Mouse (Mus musculus): ENCODE results near the gene Zfp874a.
"Not testable (repeated sequence)": the region's sequence is repeated elsewhere in the genome, so short reads cannot be mapped to it uniquely, and the experiment has no call there.

The Zfp874a gene

GRCm38 (mm10) chr13:67451172-67452020, at the start of gene Zfp874a:
Gene Zfp874a, minus strand, starts transcription at chr13:67451624.
- peak; percentile 85 for DNase-seq (ENCODE audit: low spot score)

- no peak for DNase-seq (ENCODE audit: low spot score)
Measured at GRCm38 (mm10) chr13:67500908-67501307, 49.5 kb upstream of the Zfp874a start.

- DNase-seq (ENCODE audit: low spot score): peak; percentile 75
Measured at GRCm38 (mm10) chr13:67500084-67500719, 48.8 kb upstream of the Zfp874a start, which contains the start of gene Zfp58. Gene Zfp58, minus strand, starts transcription at chr13:67500555.

GRCm38 (mm10) chr13:67495631-67496030, 44.2 kb upstream of the Zfp874a start:
- no peak for DNase-seq (ENCODE audit: low spot score)

- DNase-seq (ENCODE audit: low spot score): no peak
Measured at GRCm38 (mm10) chr13:67484424-67484811, 33.0 kb upstream of the Zfp874a start.

GRCm38 (mm10) chr13:67483625-67484423, 32.4 kb upstream of the Zfp874a start, which contains the start of gene Zfp874b:
Gene Zfp874b, minus strand, starts transcription at chr13:67484258.
- peak; percentile 83 for DNase-seq (ENCODE audit: low spot score)

- no peak for DNase-seq (ENCODE audit: low spot score)
Measured at GRCm38 (mm10) chr13:67481528-67481927, 30.1 kb upstream of the Zfp874a start.

GRCm38 (mm10) chr13:67469274-67469673, 17.9 kb upstream of the Zfp874a start:
- DNase-seq (ENCODE audit: low spot score): no peak

GRCm38 (mm10) chr13:67463506-67464185, 12.2 kb upstream of the Zfp874a start:
- not testable (repeated sequence) for DNase-seq (ENCODE audit: low spot score)

- no peak for DNase-seq (ENCODE audit: low spot score)
Measured at GRCm38 (mm10) chr13:67452021-67452309, 541 bp upstream of the Zfp874a start.

- not testable (repeated sequence) for DNase-seq (ENCODE audit: low spot score)
Measured at GRCm38 (mm10) chr13:67437095-67437494, 14.3 kb downstream of the Zfp874a start.

- no peak for DNase-seq (ENCODE audit: low spot score)
Measured at GRCm38 (mm10) chr13:67428116-67428515, 23.3 kb downstream of the Zfp874a start.

- not testable (repeated sequence) for DNase-seq (ENCODE audit: low spot score)
Measured at GRCm38 (mm10) chr13:67425699-67426098, 25.7 kb downstream of the Zfp874a start.

GRCm38 (mm10) chr13:67422532-67422931, 28.9 kb downstream of the Zfp874a start:
- DNase-seq (ENCODE audit: low spot score): not testable (repeated sequence)

GRCm38 (mm10) chr13:67421207-67421857, 30.1 kb downstream of the Zfp874a start, which contains the start of gene Zfp459:
Gene Zfp459, minus strand, starts transcription at chr13:67421418.
- peak; percentile 55 for DNase-seq (ENCODE audit: low spot score)

- no peak for DNase-seq (ENCODE audit: low spot score)
Measured at GRCm38 (mm10) chr13:67420558-67421206, 30.7 kb downstream of the Zfp874a start.

- DNase-seq (ENCODE audit: low spot score): no peak
Measured at GRCm38 (mm10) chr13:67416811-67417210, 34.6 kb downstream of the Zfp874a start.

- DNase-seq (ENCODE audit: low spot score): no peak
Measured at GRCm38 (mm10) chr13:67415759-67416158, 35.7 kb downstream of the Zfp874a start.

- DNase-seq (ENCODE audit: low spot score): not testable (repeated sequence)
Measured at GRCm38 (mm10) chr13:67413634-67414033, 37.8 kb downstream of the Zfp874a start.

GRCm38 (mm10) chr13:67399183-67399903, 52.1 kb downstream of the Zfp874a start, which contains the start of gene Zfp429:
Gene Zfp429, minus strand, starts transcription at chr13:67399819.
- DNase-seq (ENCODE audit: low spot score): peak; percentile 79
